Mouse (Mus musculus): Measurements from ENCODE around the gene Meis3. TPM values are rescaled to one million over a fixed set of nuclear protein-coding genes. Genes with fewer than 3 reads are reported as not detected.
A peak's percentile ranks its signal among the peaks of the same experiment; 100 is the strongest.

Gene Meis3
- total RNA-seq, 2 experiments from 2014 or later: 1.9 TPM; not detected in 1

- ATAC-seq (ENCODE audit: poor library complexity, severe bottlenecking): peak; percentile 75
Measured at GRCm38 (mm10) chr7:16207496-16207895, 32.6 kb downstream of the Meis3 start.

DNA sequence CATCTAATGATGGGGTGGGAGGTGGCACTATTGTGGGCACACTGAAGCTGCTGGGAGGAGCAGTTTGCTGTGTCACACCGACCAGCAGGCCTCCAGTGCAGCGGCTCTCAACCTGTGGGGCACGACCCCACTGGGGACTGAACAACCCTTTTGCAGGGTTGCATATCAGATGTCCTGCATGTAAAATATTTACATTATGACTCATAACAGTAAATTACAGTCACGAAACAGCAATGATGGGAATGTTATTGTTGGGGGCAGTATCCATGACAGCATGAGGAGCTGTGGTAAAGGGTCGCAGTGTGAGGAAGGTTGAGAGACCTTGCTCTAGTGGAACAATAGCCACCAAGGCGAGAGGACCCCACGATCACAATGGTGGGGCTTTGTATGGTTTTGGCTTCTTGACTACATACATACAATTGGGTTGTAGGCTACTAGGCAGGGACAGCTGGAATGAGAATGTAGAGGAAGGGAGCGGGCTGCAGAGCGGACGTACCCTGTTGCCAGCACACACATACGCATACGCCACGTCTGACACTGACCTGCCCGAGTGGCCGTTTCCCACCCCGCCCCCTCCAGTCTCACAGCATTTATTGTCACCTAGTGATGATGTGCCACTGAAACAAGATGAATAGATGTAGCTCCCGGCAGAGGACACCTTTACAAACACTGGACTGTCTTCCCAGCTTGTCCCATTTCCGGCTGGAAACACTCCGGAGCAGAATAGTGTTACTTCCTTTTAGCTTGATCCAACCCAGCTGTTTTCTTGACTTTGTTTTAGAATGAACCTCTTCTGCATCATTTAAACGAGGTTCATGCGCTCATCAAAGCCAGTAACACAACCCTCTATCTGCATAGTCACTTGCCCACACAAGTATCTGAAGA, 34.1 kb downstream of the Meis3 start:
- no peak for ATAC-seq (ENCODE audit: poor library complexity, severe bottlenecking)

DNA sequence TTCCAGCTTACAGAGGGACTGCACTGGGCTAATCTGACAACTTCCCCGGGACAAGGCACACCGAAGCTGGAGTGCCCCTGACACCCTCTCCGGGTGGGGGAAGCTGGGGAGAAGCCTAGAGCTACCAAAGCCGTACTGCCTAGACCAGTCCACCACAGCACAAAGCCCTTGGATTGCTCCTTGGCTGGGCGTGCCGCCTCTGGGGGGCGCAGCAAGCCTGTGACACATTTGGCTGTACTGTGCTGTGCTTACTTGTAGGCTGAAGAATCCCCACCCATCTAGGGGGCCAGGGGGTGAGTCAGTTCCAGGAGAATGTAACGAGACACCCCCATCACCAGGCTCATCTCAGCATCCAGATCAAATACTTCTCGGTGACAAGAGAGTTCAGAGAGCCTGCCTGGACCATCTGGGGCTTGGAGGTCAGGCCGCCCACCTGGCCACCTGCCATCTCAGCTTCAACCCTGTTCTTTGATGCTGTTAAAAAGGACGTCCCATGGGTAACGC, 36.0 kb downstream of the Meis3 start:
- 0 out of 2 replicates have a peak, but pooled peaks have one; percentile 19 for ATAC-seq (ENCODE audit: poor library complexity, severe bottlenecking)

- no peak for ATAC-seq (ENCODE audit: poor library complexity, severe bottlenecking)
Measured at GRCm38 (mm10) chr7:16213196-16213595, 38.3 kb downstream of the Meis3 start.

DNA sequence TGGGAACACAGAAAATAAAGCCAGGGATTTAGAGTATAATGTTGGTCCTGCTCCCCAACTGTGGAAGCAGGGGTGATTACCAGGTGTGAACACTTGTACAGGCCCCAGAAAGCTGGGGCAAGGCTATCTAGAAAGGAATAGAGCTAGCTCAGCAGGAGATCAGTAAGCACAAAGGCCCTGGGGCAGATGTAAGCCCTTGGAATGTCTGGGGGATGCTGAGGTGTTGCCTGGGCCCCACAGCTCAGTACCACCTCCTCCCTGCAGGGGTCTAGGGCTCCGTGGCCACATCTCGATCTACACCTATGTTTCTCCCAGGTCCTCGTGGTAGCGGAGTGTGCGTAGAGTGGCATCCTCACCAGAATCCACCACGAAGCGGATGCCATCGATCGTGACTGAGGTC, 39.1 kb downstream of the Meis3 start:
- no peak for ATAC-seq (ENCODE audit: poor library complexity, severe bottlenecking)

- peak; percentile 95 for ATAC-seq (ENCODE audit: poor library complexity, severe bottlenecking)
Measured at GRCm38 (mm10) chr7:16221582-16222272, 46.8 kb downstream of the Meis3 start, which contains the start of gene Dhx34. Gene Dhx34 (minus strand): TSS chr7:16222037.

- no peak for ATAC-seq (ENCODE audit: poor library complexity, severe bottlenecking)
Measured at GRCm38 (mm10) chr7:16229869-16230268, 55.0 kb downstream of the Meis3 start.

Other genes starting within 250 kb of the Meis3 start
- 80.2 and 90.4 TPM in 2 replicates for gene Nop53, start 229.0 kb upstream of the Meis3 start, total RNA-seq (2015)
- 293 and 315 TPM in 2 replicates for gene Nop53, start 229.0 kb upstream of the Meis3 start, total RNA-seq (2017)
- gene Ehd2, start 207.5 kb upstream of the Meis3 start, total RNA-seq (2015): 0.04 TPM in 1 of 2 replicates, not detected in the other
- gene Ehd2, start 207.5 kb upstream of the Meis3 start, total RNA-seq (2017): 0.07 and 0.16 TPM in 2 replicates
- gene Bicra, start 127.2 kb upstream of the Meis3 start, total RNA-seq (2015): 19.5 and 28.6 TPM in 2 replicates
- 1.9 and 2.8 TPM in 2 replicates for gene Bicra, start 127.2 kb upstream of the Meis3 start, total RNA-seq (2017)
- gene Zfp541, start 113.3 kb upstream of the Meis3 start, total RNA-seq (2015): 0.16 and 0.27 TPM in 2 replicates
- gene Zfp541, start 113.3 kb upstream of the Meis3 start, total RNA-seq (2017): 0.53 TPM in 1 of 2 replicates, not detected in the other
- gene Napa, start 76.6 kb upstream of the Meis3 start, total RNA-seq (2015): 62.0 and 65.7 TPM in 2 replicates
- gene Napa, start 76.6 kb upstream of the Meis3 start, total RNA-seq (2017): 39.8 and 39.9 TPM in 2 replicates
- gene Kptn, start 55.2 kb upstream of the Meis3 start, total RNA-seq (2015): 8.9 and 9.9 TPM in 2 replicates
- 9.7 and 18.9 TPM in 2 replicates for gene Kptn, start 55.2 kb upstream of the Meis3 start, total RNA-seq (2017)
- not detected in 2 replicates for gene Slc8a2, start 45.3 kb upstream of the Meis3 start, total RNA-seq (2015)
- not detected in 2 replicates for gene Slc8a2, start 45.3 kb upstream of the Meis3 start, total RNA-seq (2017)
- gene Dhx34, start 46.9 kb downstream of the Meis3 start, total RNA-seq (2015): 8.5 and 9.5 TPM in 2 replicates
- 7.5 and 8.3 TPM in 2 replicates for gene Dhx34, start 46.9 kb downstream of the Meis3 start, total RNA-seq (2017)
- 5.7 and 7.4 TPM in 2 replicates for gene C5ar2, start 69.1 kb downstream of the Meis3 start, total RNA-seq (2015)
- 6.9 and 10.7 TPM in 2 replicates for gene C5ar2, start 69.1 kb downstream of the Meis3 start, total RNA-seq (2017)
- gene C5ar1, start 84.5 kb downstream of the Meis3 start, total RNA-seq (2015): 49.8 TPM in 2 replicates
- gene C5ar1, start 84.5 kb downstream of the Meis3 start, total RNA-seq (2017): 13.6 and 22.2 TPM in 2 replicates
- gene Inafm1, start 98.5 kb downstream of the Meis3 start, total RNA-seq (2015): 7.3 and 8.7 TPM in 2 replicates
- gene Inafm1, start 98.5 kb downstream of the Meis3 start, total RNA-seq (2017): 3.7 and 5.4 TPM in 2 replicates
- gene Ccdc9, start 111.7 kb downstream of the Meis3 start, total RNA-seq (2015): 26.0 and 30.3 TPM in 2 replicates
- 117 and 121 TPM in 2 replicates for gene Ccdc9, start 111.7 kb downstream of the Meis3 start, total RNA-seq (2017)
- gene Bbc3, start 133.3 kb downstream of the Meis3 start, total RNA-seq (2015): 1.5 and 3.3 TPM in 2 replicates
- 1.1 and 3.0 TPM in 2 replicates for gene Bbc3, start 133.3 kb downstream of the Meis3 start, total RNA-seq (2017)
- gene Sae1, start 212.7 kb downstream of the Meis3 start, total RNA-seq (2015): 49.1 and 55.1 TPM in 2 replicates
- 267 and 278 TPM in 2 replicates for gene Sae1, start 212.7 kb downstream of the Meis3 start, total RNA-seq (2017)
- 25.3 and 28.0 TPM in 2 replicates for gene Zc3h4, start 225.8 kb downstream of the Meis3 start, total RNA-seq (2015)
- gene Zc3h4, start 225.8 kb downstream of the Meis3 start, total RNA-seq (2017): 20.6 and 34.0 TPM in 2 replicates